Mouse (Mus musculus): ENCODE data around the gene Pou4f1. TPM values are rescaled to one million over a fixed set of nuclear protein-coding genes. Genes with fewer than 3 reads are reported as not detected.

The Pou4f1 gene
- total RNA-seq, 1 experiment from 2014 or later = 1.2 TPM

DNA sequence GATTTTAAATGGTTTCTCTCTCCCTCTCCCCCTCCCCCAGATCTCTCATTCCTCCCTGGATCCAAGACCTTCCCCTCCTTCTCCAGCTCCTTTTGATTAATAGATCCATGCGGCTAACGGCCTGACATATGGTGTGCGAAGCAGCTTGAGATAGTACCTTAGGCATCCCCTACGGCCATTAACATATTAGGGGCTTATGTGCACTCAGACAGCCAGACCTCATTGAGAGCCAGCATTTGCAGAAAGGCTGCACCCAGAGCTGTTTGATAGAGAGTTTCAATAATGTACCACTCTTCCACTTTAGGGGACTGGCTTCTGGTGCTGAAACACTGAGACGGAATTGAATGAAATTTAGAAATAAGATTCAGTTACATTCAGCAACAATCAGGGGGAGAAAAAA is 10.8 kb downstream of the Pou4f1 start:
- no peak for DNase-seq

DNA sequence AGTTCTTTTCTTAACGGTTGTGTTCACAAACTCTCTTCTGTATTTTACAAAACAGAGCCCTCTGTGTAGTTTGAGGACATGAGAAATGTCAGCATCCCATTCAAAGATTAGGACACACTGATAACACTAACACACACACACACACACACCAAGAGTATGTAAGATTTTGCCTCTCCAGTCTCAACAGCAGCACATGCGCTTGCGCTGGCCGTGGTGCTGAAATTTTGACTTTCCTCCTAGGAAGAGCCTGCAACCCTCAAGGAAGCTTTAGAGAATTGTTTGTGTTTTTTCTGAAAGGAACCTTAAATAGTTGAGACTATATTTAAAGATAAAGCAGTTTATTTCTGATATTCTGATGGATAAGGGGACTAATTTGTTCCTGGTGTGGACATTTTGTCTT is 14.0 kb downstream of the Pou4f1 start:
- DNase-seq = peak; percentile 71

DNA sequence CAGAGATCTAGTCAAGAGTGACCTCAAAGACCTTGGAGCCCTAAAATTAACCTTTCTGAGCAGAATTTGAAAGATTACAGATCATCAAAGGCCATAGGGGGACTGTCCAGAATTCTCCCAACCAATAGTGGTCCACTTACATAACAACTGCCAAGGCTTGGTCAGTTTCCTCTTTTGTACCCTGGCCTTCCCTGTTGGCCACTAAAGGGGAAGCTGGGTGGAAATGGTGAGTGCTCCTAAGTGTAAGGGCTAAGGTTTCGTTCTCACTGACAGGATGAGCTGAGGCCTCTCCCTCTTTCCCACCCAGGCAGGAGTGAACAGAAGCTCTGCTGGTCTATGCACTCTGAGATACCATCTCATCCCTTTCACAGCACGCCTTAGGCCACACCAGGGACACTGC is 33.5 kb downstream of the Pou4f1 start:
- DNase-seq = no peak

DNA sequence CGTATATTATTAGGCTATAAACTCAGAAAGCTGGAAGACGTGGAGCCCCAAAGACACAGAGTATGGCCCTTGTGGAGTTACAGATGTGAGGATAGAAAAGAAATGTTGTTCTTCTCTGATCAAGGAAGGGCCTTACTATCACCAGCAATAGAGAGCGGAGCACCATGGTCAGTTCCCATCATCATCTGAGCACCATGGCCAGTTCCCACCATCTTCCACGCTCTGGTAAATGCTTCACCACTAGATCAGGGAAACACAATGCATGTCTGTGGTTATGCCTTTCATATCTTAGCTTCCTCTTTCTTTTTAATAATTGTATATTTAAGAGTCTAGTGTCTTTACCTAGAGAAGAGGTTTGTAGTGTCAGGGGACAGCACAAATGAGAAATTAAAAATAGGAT is 37.0 kb downstream of the Pou4f1 start:
- no peak for DNase-seq

DNA sequence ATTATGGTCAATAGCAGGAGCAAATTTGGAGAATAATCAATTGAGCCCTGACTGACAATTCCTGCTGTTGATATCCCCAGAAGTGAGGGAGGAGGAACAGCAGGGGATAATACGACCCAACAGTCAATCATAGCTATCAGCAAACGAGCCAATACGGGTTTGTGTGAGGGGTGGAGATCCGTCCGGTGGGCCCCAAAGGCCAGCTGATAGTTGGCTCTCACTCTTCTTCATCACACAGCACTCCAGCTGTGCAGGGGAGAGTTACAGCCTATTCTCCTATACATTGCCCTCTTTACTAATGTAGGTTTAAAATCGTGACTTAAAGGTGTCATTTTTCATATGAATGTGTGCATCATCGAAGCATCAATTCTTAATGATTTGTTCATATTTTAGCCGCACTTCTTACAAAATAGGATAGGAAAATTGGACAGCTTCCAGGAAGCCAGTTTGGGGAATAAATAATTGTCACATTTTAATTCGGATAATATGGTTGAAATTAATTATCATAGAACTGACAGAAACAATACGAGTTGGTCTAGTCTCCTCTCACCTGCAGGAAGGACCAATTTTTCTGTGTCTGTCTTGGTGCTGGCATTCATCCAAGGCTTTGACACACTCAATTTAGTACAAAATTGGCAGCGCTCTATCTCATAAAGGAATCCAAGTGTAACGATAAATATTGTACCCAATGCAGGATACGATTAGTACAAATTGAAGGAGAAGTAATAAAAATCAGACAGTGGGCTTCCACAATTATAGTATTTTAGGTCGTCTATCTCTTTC is 43.9 kb downstream of the Pou4f1 start:
- no peak for DNase-seq

Other genes starting within 250 kb of the Pou4f1 start
- gene Rnf219, start 54.6 kb upstream of the Pou4f1 start, total RNA-seq (2021) = 6.4 and 8.5 TPM in 2 replicates

Data from adrenal gland, postnatal 25 days (tissue).